Mouse (Mus musculus): ENCODE results near the gene Gm17455. TPM values are rescaled to one million over a fixed set of nuclear protein-coding genes. Genes with fewer than 3 reads are reported as not detected.
A peak's percentile ranks its signal among the peaks of the same experiment; 100 is the strongest.

Gm17455 gene
- 0.57 TPM in 1 of 2 replicates, not detected in the other for polyA plus RNA-seq (2016; fragmentation: Nextera tagmentation; extraction: Ambion mirVana)

GRCm38 (mm10) chr10:60399449-60399848, at the start of gene Gm17455:
TSS of gene Gm17455 (plus strand) at chr10:60399726.
- Histone ChIP-seq H3K27me3 (replicated peaks) (peaks cover 7% of the 10 kb centered on the region; the same call in 1 of the 2 replicates), H3K4me2 (no peak within 1 kb of the TSS), H3K36me3 (no peaks in the 10 kb centered on the region), H3K4me3 (no peak within 1 kb of the TSS), H3K9me3 (replicated peaks) (no peaks in the 10 kb centered on the region), H3K27ac (no peak within 1 kb of the TSS), H3K9ac (no peak within 1 kb of the TSS), H3K4me1 (no peaks in the 10 kb centered on the region)
- no peak for ATAC-seq
- 51% methylated on average over 7 of the region's 7 CpGs for WGBS (ENCODE audit: insufficient replicate concordance)

GRCm38 (mm10) chr10:60350077-60350804, 49.3 kb upstream of the Gm17455 start:
- H3K27me3 ChIP-seq (replicated peaks), result no peaks in the 10 kb centered on the region
- ATAC-seq, result no peak
- peak overlapping the region; percentile 69 for H3K4me3 ChIP-seq
- peak overlapping the region; percentile 90 for H3K4me2 ChIP-seq
- H3K36me3 ChIP-seq, result no peaks in the 10 kb centered on the region
- 40% methylated on average over 5 of the region's 5 CpGs for WGBS (ENCODE audit: insufficient replicate concordance)
- H3K9me3 ChIP-seq (replicated peaks), result no peaks in the 10 kb centered on the region
- peak overlapping the region; percentile 86 for H3K27ac ChIP-seq
- peak overlapping the region; percentile 80 for H3K9ac ChIP-seq
- peaks cover 68% of the 10 kb centered on the region for H3K4me1 ChIP-seq

- Histone ChIP-seq H3K9me3 (replicated peaks) (no peaks in the 10 kb centered on the region), H3K4me3 (peak overlapping the region; percentile 69), H3K9ac (peak overlapping the region; percentile 80), H3K27me3 (replicated peaks) (no peaks in the 10 kb centered on the region), H3K27ac (peak overlapping the region; percentile 86), H3K4me2 (peak overlapping the region; percentile 90), H3K4me1 (peaks cover 67% of the 10 kb centered on the region), H3K36me3 (no peaks in the 10 kb centered on the region)
- ATAC-seq, result no peak
- 27% methylated on average over 3 of the region's 3 CpGs for WGBS (ENCODE audit: insufficient replicate concordance)
These were observed 48.7 kb upstream of the Gm17455 start for GRCm38 (mm10) chr10:60350805-60351167.

- Histone ChIP-seq H3K4me2 (peak overlapping the region; percentile 90), H3K4me3 (no peak overlapping the region), H3K27ac (peak overlapping the region; percentile 66), H3K27me3 (replicated peaks) (no peaks in the 10 kb centered on the region), H3K9me3 (replicated peaks) (no peaks in the 10 kb centered on the region), H3K9ac (no peak overlapping the region), H3K36me3 (no peaks in the 10 kb centered on the region), H3K4me1 (peaks cover 63% of the 10 kb centered on the region)
- ATAC-seq, result no peak
- WGBS (ENCODE audit: insufficient replicate concordance), result 35% methylated on average over 3 of the region's 3 CpGs
These were observed 48.3 kb upstream of the Gm17455 start for GRCm38 (mm10) chr10:60351248-60351647.

GRCm38 (mm10) chr10:60351761-60352455, 47.6 kb upstream of the Gm17455 start:
- ATAC-seq, result no peak
- H3K27ac ChIP-seq, result peak overlapping the region; percentile 66
- no peaks in the 10 kb centered on the region for H3K9me3 ChIP-seq (replicated peaks)
- 39% methylated on average over 7 of the region's 7 CpGs for WGBS (ENCODE audit: insufficient replicate concordance)
- H3K4me1 ChIP-seq, result peaks cover 56% of the 10 kb centered on the region
- peak overlapping the region; percentile 90; the same call in 1 of the 2 replicates for H3K4me2 ChIP-seq
- H3K9ac ChIP-seq, result no peak overlapping the region
- no peak overlapping the region for H3K4me3 ChIP-seq
- no peaks in the 10 kb centered on the region for H3K27me3 ChIP-seq (replicated peaks)
- H3K36me3 ChIP-seq, result no peaks in the 10 kb centered on the region

GRCm38 (mm10) chr10:60353241-60354002, 46.1 kb upstream of the Gm17455 start:
- Histone ChIP-seq H3K9ac (no peak overlapping the region), H3K4me1 (peaks cover 41% of the 10 kb centered on the region), H3K4me2 (no peak overlapping the region), H3K9me3 (replicated peaks) (no peaks in the 10 kb centered on the region), H3K27me3 (replicated peaks) (no peaks in the 10 kb centered on the region), H3K36me3 (0 out of 2 replicates have a peak, but pooled peaks cover 2% of the 10 kb centered on the region), H3K27ac (no peak overlapping the region), H3K4me3 (no peak overlapping the region)
- ATAC-seq, result no peak
- WGBS (ENCODE audit: insufficient replicate concordance), result 60% methylated on average over 5 of the region's 5 CpGs

- no peaks in the 10 kb centered on the region for H3K9me3 ChIP-seq (replicated peaks)
- no peak overlapping the region for H3K9ac ChIP-seq
- no peak overlapping the region for H3K4me3 ChIP-seq
- H3K27ac ChIP-seq, result no peak overlapping the region
- no peak for ATAC-seq
- H3K4me2 ChIP-seq, result no peak overlapping the region
- H3K36me3 ChIP-seq, result peaks cover 5% of the 10 kb centered on the region; the same call in 1 of the 2 replicates
- H3K27me3 ChIP-seq (replicated peaks), result no peaks in the 10 kb centered on the region
- peaks cover 35% of the 10 kb centered on the region for H3K4me1 ChIP-seq
- WGBS (ENCODE audit: insufficient replicate concordance), result 72% methylated on average over 4 of the region's 4 CpGs
These were observed 45.6 kb upstream of the Gm17455 start for GRCm38 (mm10) chr10:60354003-60354325.

- H3K36me3 ChIP-seq, result peaks cover 10% of the 10 kb centered on the region; the same call in 1 of the 2 replicates
- H3K27ac ChIP-seq, result no peak overlapping the region
- no peak for ATAC-seq
- H3K27me3 ChIP-seq (replicated peaks), result no peaks in the 10 kb centered on the region
- no peak overlapping the region for H3K9ac ChIP-seq
- 70% methylated on average over 11 of the region's 11 CpGs for WGBS (ENCODE audit: insufficient replicate concordance)
- no peaks in the 10 kb centered on the region for H3K9me3 ChIP-seq (replicated peaks)
- peaks cover 24% of the 10 kb centered on the region for H3K4me1 ChIP-seq
- H3K4me3 ChIP-seq, result no peak overlapping the region
- no peak overlapping the region for H3K4me2 ChIP-seq
These were observed 44.4 kb upstream of the Gm17455 start for GRCm38 (mm10) chr10:60354881-60355677.

- Histone ChIP-seq H3K27me3 (replicated peaks) (no peaks in the 10 kb centered on the region), H3K9ac (no peak overlapping the region), H3K4me1 (peaks cover 8% of the 10 kb centered on the region; the same call in 1 of the 2 replicates), H3K27ac (no peak overlapping the region), H3K4me3 (no peak overlapping the region), H3K4me2 (no peak overlapping the region), H3K9me3 (replicated peaks) (no peaks in the 10 kb centered on the region), H3K36me3 (peaks cover 10% of the 10 kb centered on the region; the same call in 1 of the 2 replicates)
- WGBS (ENCODE audit: insufficient replicate concordance), result 82% methylated on average over 4 of the region's 4 CpGs
- no peak for ATAC-seq
These were observed 42.1 kb upstream of the Gm17455 start for GRCm38 (mm10) chr10:60357441-60357840.

- H3K4me1 ChIP-seq, result 0 out of 2 replicates have a peak, but pooled peaks cover 7% of the 10 kb centered on the region
- no peak for ATAC-seq
- H3K36me3 ChIP-seq, result peaks cover 10% of the 10 kb centered on the region; the same call in 1 of the 2 replicates
- WGBS (ENCODE audit: insufficient replicate concordance), result 80% methylated on average over 14 of the region's 14 CpGs
- no peak overlapping the region for H3K4me3 ChIP-seq
- no peak overlapping the region for H3K4me2 ChIP-seq
- no peaks in the 10 kb centered on the region for H3K27me3 ChIP-seq (replicated peaks)
- H3K27ac ChIP-seq, result no peak overlapping the region
- no peaks in the 10 kb centered on the region for H3K9me3 ChIP-seq (replicated peaks)
- no peak overlapping the region for H3K9ac ChIP-seq
These were observed 41.6 kb upstream of the Gm17455 start for GRCm38 (mm10) chr10:60357901-60358300.

GRCm38 (mm10) chr10:60358776-60359175, 40.8 kb upstream of the Gm17455 start:
- no peak overlapping the region for H3K9ac ChIP-seq
- 72% methylated on average over 4 of the region's 4 CpGs for WGBS (ENCODE audit: insufficient replicate concordance)
- peaks cover 10% of the 10 kb centered on the region; the same call in 1 of the 2 replicates for H3K36me3 ChIP-seq
- no peaks in the 10 kb centered on the region for H3K27me3 ChIP-seq (replicated peaks)
- no peak overlapping the region for H3K4me2 ChIP-seq
- no peak overlapping the region for H3K4me3 ChIP-seq
- no peak for ATAC-seq
- no peak overlapping the region for H3K27ac ChIP-seq
- no peaks in the 10 kb centered on the region for H3K9me3 ChIP-seq (replicated peaks)
- H3K4me1 ChIP-seq, result 0 out of 2 replicates have a peak, but pooled peaks cover 7% of the 10 kb centered on the region
